In genomic region chr12:52503131-52503455, GRCm38 (mm10) we compare ENCODE assay signal across 8 mouse cellular contexts. TPM values are rescaled to one million over a fixed set of nuclear protein-coding genes. Genes with fewer than 3 reads are reported as not detected.
DNase-seq lines count a peak whose midpoint lies in the region; ATAC-seq and TF ChIP-seq lines count a peak whose summit lies in the region.

No protein-coding gene starts in this region.

- H3K36me3 ChIP-seq in kidney, embryonic 16.5 days (ENCODE audit: insufficient read depth, low read length): no peaks in the 10 kb centered on the region
- no peaks in the 10 kb centered on the region for H3K36me3 ChIP-seq in intestine, embryonic 16.5 days (ENCODE audit: control insufficient read depth, insufficient read depth, low read length)
- H3K36me3 ChIP-seq in neural tube, embryonic 12.5 days: no peaks in the 10 kb centered on the region

- peak; percentile 55; the same call in 1 of the 2 replicates for ATAC-seq in kidney, embryonic 16.5 days (ENCODE audit: low FRiP score, low TSS enrichment)
- ATAC-seq in intestine, embryonic 16.5 days: peak; percentile 61
- ATAC-seq in neural tube, embryonic 12.5 days (ENCODE audit: low FRiP score, low read depth): peak; percentile 45

- H3K27ac ChIP-seq in kidney, embryonic 16.5 days (ENCODE audit: low read length): peak overlapping the region; percentile 100
- H3K27ac ChIP-seq in cortical plate, adult 2 months (ENCODE audit: insufficient read depth, low read length): peak overlapping the region; percentile 88
- peak overlapping the region; percentile 97 for H3K27ac ChIP-seq in intestine, embryonic 16.5 days (ENCODE audit: low read length)
- H3K27ac ChIP-seq in neural tube, embryonic 12.5 days: peak overlapping the region; percentile 78

- DNase-seq in kidney, adult 9 months: no peak
- DNase-seq in layer of hippocampus, adult 18-20 months (ENCODE audit: low spot score in 2 of 2): no peak
- DNase-seq in lung, postnatal 36 days: no peak
- no peak for DNase-seq in urinary bladder, postnatal 10 days (ENCODE audit: low spot score)

- H3K9me3 ChIP-seq in kidney, embryonic 16.5 days (ENCODE audit: low read length): no peaks in the 10 kb centered on the region
- no peaks in the 10 kb centered on the region for H3K9me3 ChIP-seq in intestine, embryonic 16.5 days (ENCODE audit: control insufficient read depth, low read length)
- no peaks in the 10 kb centered on the region for H3K9me3 ChIP-seq in neural tube, embryonic 12.5 days

- peak overlapping the region; percentile 88 for H3K4me2 ChIP-seq in kidney, embryonic 16.5 days (replicated peaks; ENCODE audit: low read depth, low read length)
- peak overlapping the region; percentile 85 for H3K4me2 ChIP-seq in intestine, embryonic 16.5 days (ENCODE audit: low read depth, low read length)
- peak overlapping the region; percentile 70 for H3K4me2 ChIP-seq in neural tube, embryonic 12.5 days (replicated peaks)

- no peaks in the 10 kb centered on the region for H3K27me3 ChIP-seq in kidney, embryonic 16.5 days (ENCODE audit: insufficient read depth, low read length)
- H3K27me3 ChIP-seq in intestine, embryonic 16.5 days (replicated peaks; ENCODE audit: control insufficient read depth, insufficient read depth, low read length): no peaks in the 10 kb centered on the region
- no peaks in the 10 kb centered on the region for H3K27me3 ChIP-seq in neural tube, embryonic 12.5 days (replicated peaks)

- WGBS in kidney, embryonic 16.5 days: under 1% methylated on average over 13 of the region's 13 CpGs
- WGBS in intestine, embryonic 16.5 days: under 1% methylated on average over 13 of the region's 13 CpGs
- WGBS in neural tube, embryonic 12.5 days: under 1% methylated on average over 13 of the region's 13 CpGs

- peak overlapping the region; percentile 94 for H3K4me3 ChIP-seq in kidney, embryonic 16.5 days (ENCODE audit: low read length)
- H3K4me3 ChIP-seq in cortical plate, adult 2 months (ENCODE audit: insufficient read depth, low read length): peak overlapping the region; percentile 71
- peak overlapping the region; percentile 98 for H3K4me3 ChIP-seq in intestine, embryonic 16.5 days (ENCODE audit: low read length)
- peak overlapping the region; percentile 88 for H3K4me3 ChIP-seq in neural tube, embryonic 12.5 days

- TF ChIP-seq CTCF in cortical plate, adult 2 months (IDR thresholded peaks at IDR 0.05; ENCODE audit: extremely low read depth, insufficient read depth, low read length): no peak

- H3K4me1 ChIP-seq in kidney, embryonic 16.5 days (ENCODE audit: insufficient read depth, low read length): 0 out of 2 replicates have a peak, but pooled peaks cover 4% of the 10 kb centered on the region
- H3K4me1 ChIP-seq in cortical plate, adult 2 months (ENCODE audit: control insufficient read depth, insufficient read depth, low read length): no peaks in the 10 kb centered on the region
- 0 out of 2 replicates have a peak, but pooled peaks cover 2% of the 10 kb centered on the region for H3K4me1 ChIP-seq in intestine, embryonic 16.5 days (ENCODE audit: control insufficient read depth, insufficient read depth, low read length)
- peaks cover 8% of the 10 kb centered on the region; the same call in 1 of the 2 replicates for H3K4me1 ChIP-seq in neural tube, embryonic 12.5 days

- H3K9ac ChIP-seq in kidney, embryonic 16.5 days (replicated peaks; ENCODE audit: low read length): peak overlapping the region; percentile 88
- H3K9ac ChIP-seq in intestine, embryonic 16.5 days (ENCODE audit: low read depth, low read length): peak overlapping the region; percentile 77
- H3K9ac ChIP-seq in neural tube, embryonic 12.5 days: peak overlapping the region; percentile 38

- no peak for TF ChIP-seq POLR2A in cortical plate, adult 2 months (IDR thresholded peaks at IDR 0.05; ENCODE audit: extremely low read depth, insufficient read depth, low read length)

RNA-seq across cellular contexts. Expression of gene Arhgap5, which starts 0.7 kb away (rescaled TPM):
- polyA plus RNA-seq in kidney, embryonic 16.5 days (2015; fragmentation: Nextera tagmentation; extraction: Ambion mirVana): 41.0 and 46.9 TPM in 2 replicates
- 50.5 and 52.6 TPM in 2 replicates for polyA plus RNA-seq in cortical plate, adult 2 months (2012; rRNA removed)
- polyA plus RNA-seq in intestine, embryonic 16.5 days (2015; fragmentation: Nextera tagmentation; extraction: Ambion mirVana): 26.3 and 27.0 TPM in 2 replicates
- polyA plus RNA-seq in neural tube, embryonic 12.5 days (2016; fragmentation: Nextera tagmentation; extraction: Ambion mirVana): 41.1 and 45.3 TPM in 2 replicates
- 100 to 1,000 TPM; 140 to 143 TPM for total RNA-seq in layer of hippocampus, adult 18-20 months (2021)

Comparison
In these comparisons a context has a peak if more than half of its experiments do, and no peak if none do; other contexts are left out.
1. H3K9ac ChIP-seq: peak in every context shown above with its lines; median percentile 88 in kidney, embryonic 16.5 days; 77 in intestine, embryonic 16.5 days; 38 in neural tube, embryonic 12.5 days.